Mouse (Mus musculus) midbrain, postnatal 0 days (tissue): ENCODE results near the gene Tarm1. TPM values are rescaled to one million over a fixed set of nuclear protein-coding genes. Genes with fewer than 3 reads are reported as not detected.

Source experiments
- ATAC-seq: fragments of 200-750 bp; cut with Nextera tagmentation; 2 replicates; pipeline ENCODE4 v1.8.0; 2017; ENCODE audit warnings: moderate number of reproducible peaks, mild to moderate bottlenecking, moderate TSS enrichment, moderate library complexity; ENCODE audit not compliant: low FRiP score
- DNase-seq: peaks from one replicate; pipeline ENCODE4 v3.0.0-alpha.2; 2015; ENCODE audit warnings: low spot score
- H3K27ac ChIP-seq: fragments of 300-500 bp; sonication (generic); 2 replicates; pipeline ENCODE4 v1.5.1; 2014; ENCODE audit warnings: low read depth, mild to moderate bottlenecking, low read length, mixed read lengths
- H3K27me3 ChIP-seq: fragments of 300-500 bp; sonication (generic); 2 replicates; pipeline ENCODE4 v1.6.1; 2014; ENCODE audit warnings: low read length, control low read depth, mixed read lengths; ENCODE audit not compliant: insufficient read depth
- H3K36me3 ChIP-seq: fragments of 300-500 bp; sonication (generic); 2 replicates; pipeline ENCODE4 v1.6.1; 2014; ENCODE audit warnings: low read length, control low read depth, mixed read lengths; ENCODE audit not compliant: insufficient read depth
- H3K4me1 ChIP-seq: fragments of 300-500 bp; sonication (generic); 2 replicates; pipeline ENCODE4 v1.6.1; 2014; ENCODE audit warnings: mild to moderate bottlenecking, control low read depth, antibody characterized with exemption, low read length, mixed read lengths; ENCODE audit not compliant: insufficient read depth
- H3K4me2 ChIP-seq: fragments of 300-500 bp; sonication (generic); 2 replicates; pipeline ENCODE4 v1.6.1; 2014; ENCODE audit warnings: low read depth, mild to moderate bottlenecking, low read length, mixed read lengths; ENCODE audit not compliant: poor library complexity, severe bottlenecking
- H3K4me3 ChIP-seq: fragments of 300-500 bp; sonication (generic); 2 replicates; pipeline ENCODE4 v1.5.1; 2014; ENCODE audit warnings: low read depth, mild to moderate bottlenecking, low read length, moderate library complexity
- H3K9ac ChIP-seq: fragments of 300-500 bp; sonication (generic); replicated peaks from 2 replicates; pipeline ENCODE4 v1.6.1; 2014; ENCODE audit warnings: mild to moderate bottlenecking, low read length, moderate library complexity, mixed read lengths; ENCODE audit not compliant: poor library complexity, severe bottlenecking
- H3K9me3 ChIP-seq: fragments of 300-500 bp; sonication (generic); 2 replicates; pipeline ENCODE4 v1.6.1; 2016; ENCODE audit warnings: low read length, control low read depth
- CTCF ChIP-seq: IDR thresholded peaks from 2 replicates; pipeline ENCODE4 v1.5.1; 2016; ENCODE audit warnings: antibody characterized with exemption, mild to moderate bottlenecking
- WGBS: fragments of 180-500 bp; shearing (Covaris S2); extraction: QIAGEN DNeasy Blood & Tissue Kit; methylation state at CpG from one replicate; pipeline ENCODE4 v1.1.7; 2014; 5-methylcytosine and 5-hydroxymethylcytosine counted together
- polyA plus RNA-seq: library from polyadenylated mRNA; unstranded; fragments of >200 nt; fragmentation: Nextera tagmentation; extraction: Ambion mirVana; gene quantifications from 2 replicates; pipeline ENCODE4 v1.2.1, GENCODE M21; 2015
- total RNA-seq: library from RNA; depleted of rRNA; stranded (reverse); fragments of >200 nt; gene quantifications from 2 replicates; pipeline ENCODE4 v1.2.3, GENCODE M21; 2014; rRNA removed

Gene Tarm1
- not detected in 2 replicates for total RNA-seq
- not detected in 2 replicates for polyA plus RNA-seq

DNA sequence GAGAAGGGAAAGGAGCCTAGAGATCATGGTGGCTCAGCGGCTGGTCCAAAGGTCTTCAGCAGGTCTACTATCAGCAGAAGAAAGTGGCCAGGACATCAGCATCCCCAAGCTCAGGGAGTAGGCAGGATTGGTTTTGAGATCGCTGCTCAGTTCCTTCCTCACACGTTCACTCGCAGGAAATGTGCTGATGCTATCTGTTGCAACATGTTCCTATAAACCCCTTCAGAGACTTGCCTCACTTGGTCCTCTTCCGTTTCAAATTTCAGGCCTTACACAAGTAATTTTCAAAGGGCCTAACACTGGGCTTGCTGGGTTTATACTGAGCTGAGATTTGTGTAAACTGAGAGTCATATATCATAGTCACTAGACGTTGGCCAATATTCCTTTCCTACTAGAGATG, at the start of gene Tarm1:
Gene Tarm1 (minus strand): TSS at position 186 of the 400 bp plus-strand sequence.
- Histone ChIP-seq H3K27ac (no peak within 1 kb of the TSS), H3K4me1 (no peaks in the 10 kb centered on the region), H3K27me3 (no peaks in the 10 kb centered on the region), H3K9me3 (no peaks in the 10 kb centered on the region), H3K36me3 (no peaks in the 10 kb centered on the region), H3K4me3 (no peak within 1 kb of the TSS), H3K4me2 (no peak within 1 kb of the TSS), H3K9ac (no peak within 1 kb of the TSS)
- ATAC-seq, result no peak
- TF ChIP-seq CTCF, result no peak
- 92% methylated on average over 6 of the region's 6 CpGs for WGBS
- DNase-seq, result no peak

DNA sequence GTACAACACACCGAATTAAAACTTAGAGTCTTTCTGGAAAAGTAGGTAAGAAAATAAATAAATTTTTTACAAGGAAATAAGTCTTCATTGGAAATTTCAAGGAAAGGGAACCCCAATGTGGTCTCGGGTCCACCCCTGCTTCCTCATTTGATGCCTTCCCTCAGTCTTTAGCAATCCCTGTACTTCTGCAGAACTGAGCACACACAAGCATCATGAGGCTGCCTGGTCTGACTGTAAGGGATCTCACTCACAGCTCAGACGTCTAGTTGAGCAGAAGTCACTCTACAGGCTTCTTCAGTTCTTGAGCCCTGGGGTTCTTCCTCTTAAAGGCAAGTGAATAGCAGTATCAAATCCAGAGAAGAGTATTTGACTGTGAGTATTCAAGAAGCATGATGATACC, 3.5 kb upstream of the Tarm1 start:
- no peaks in the 10 kb centered on the region for H3K36me3 ChIP-seq
- no peaks in the 10 kb centered on the region for H3K27me3 ChIP-seq
- 68% methylated on average over 3 of the region's 3 CpGs for WGBS
- H3K27ac ChIP-seq, result no peak overlapping the region
- ATAC-seq (no peak), DNase-seq (no peak)
- no peak overlapping the region for H3K4me3 ChIP-seq
- no peaks in the 10 kb centered on the region for H3K4me1 ChIP-seq
- no peak overlapping the region for H3K4me2 ChIP-seq
- no peak for TF ChIP-seq CTCF
- no peak overlapping the region for H3K9ac ChIP-seq
- no peaks in the 10 kb centered on the region for H3K9me3 ChIP-seq

DNA sequence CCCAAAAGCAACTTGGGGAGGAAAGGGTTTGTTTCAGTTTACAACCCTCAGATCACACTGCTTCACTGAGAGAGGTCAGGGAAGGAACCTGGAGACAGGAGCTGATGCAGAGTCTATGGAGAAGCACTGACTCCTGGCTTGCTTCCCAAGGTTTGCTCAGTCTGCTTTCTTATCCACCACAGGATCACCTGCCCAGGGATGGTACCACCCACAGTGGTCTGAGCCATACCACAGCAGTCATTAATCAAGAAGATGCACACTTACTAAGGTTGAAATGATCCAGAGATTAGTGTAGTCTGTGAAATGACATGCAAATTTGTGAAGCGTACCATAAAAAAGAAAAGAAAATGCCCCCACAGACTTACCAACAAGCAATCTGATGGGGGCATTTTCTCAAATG, 2.0 kb downstream of the Tarm1 start:
- no peaks in the 10 kb centered on the region for H3K4me1 ChIP-seq
- no peaks in the 10 kb centered on the region for H3K36me3 ChIP-seq
- no peak overlapping the region for H3K4me2 ChIP-seq
- H3K4me3 ChIP-seq, result no peak overlapping the region
- 96% methylated on average over 1 of the region's 1 CpGs for WGBS
- H3K9ac ChIP-seq, result no peak overlapping the region
- ATAC-seq, result no peak
- H3K9me3 ChIP-seq, result no peaks in the 10 kb centered on the region
- H3K27me3 ChIP-seq, result no peaks in the 10 kb centered on the region
- TF ChIP-seq CTCF, result no peak
- DNase-seq, result no peak
- H3K27ac ChIP-seq, result no peak overlapping the region

DNA sequence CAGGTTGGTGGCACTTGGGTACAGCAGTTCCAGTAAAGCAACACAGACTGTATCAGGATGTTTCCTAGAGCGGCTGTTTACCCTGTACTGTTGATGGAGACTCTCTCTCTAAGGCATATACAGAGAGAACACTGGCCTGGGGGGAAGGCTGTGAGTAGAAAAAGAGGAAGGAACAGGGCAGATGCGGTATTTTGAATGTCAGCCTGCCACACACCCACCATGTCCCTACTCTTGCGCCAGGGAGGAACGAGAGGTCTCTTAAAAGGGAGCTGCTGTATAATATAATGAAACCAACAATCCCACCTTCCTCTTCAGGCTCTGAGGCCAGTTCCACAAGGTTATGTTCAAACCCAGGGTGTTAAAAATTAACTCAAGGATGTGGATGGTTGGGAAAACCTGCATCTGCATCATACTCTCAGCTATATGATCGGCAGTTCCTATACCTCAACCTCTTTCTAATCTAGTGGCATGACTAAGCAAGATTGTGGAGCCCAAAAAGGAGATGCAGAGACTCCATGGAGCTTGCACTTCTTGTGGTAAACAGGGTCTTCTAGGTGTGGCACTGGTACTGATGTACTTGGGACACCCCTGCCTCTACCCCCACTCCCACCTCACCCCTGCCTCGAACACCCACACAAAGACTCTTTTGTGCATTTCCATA, 20.3 kb downstream of the Tarm1 start:
- Histone ChIP-seq H3K27me3 (no peaks in the 10 kb centered on the region), H3K4me1 (no peaks in the 10 kb centered on the region), H3K4me3 (no peak overlapping the region), H3K4me2 (no peak overlapping the region), H3K27ac (no peak overlapping the region), H3K36me3 (no peaks in the 10 kb centered on the region), H3K9ac (no peak overlapping the region), H3K9me3 (no peaks in the 10 kb centered on the region)
- no peak for DNase-seq
- ATAC-seq, result no peak
- TF ChIP-seq CTCF, result no peak
- 85% methylated on average over 6 of the region's 6 CpGs for WGBS

DNA sequence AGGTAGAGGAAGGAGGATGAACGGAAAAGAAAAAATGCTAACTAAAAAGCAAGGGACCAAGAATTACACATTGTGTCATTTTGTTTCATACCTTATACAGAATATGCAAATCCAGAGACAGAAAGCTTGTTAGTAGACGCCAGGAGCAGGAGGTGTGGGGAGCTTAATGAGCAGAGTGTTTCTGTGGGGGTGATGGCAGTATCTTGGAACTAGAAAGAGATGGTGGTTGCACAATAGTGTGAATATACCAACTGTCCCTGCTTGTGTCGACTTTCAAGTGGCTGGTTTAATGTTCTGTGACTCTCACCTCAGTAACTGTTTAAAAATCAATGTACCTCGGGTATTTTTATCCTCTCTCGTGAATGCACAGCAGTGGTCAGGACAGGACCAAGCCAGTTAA, 25.7 kb downstream of the Tarm1 start:
- 77% methylated on average over 5 of the region's 5 CpGs for WGBS
- DNase-seq, result no peak
- TF ChIP-seq CTCF, result no peak
- no peaks in the 10 kb centered on the region for H3K9me3 ChIP-seq
- H3K4me1 ChIP-seq, result no peaks in the 10 kb centered on the region
- H3K4me2 ChIP-seq, result no peak overlapping the region
- H3K27ac ChIP-seq, result no peak overlapping the region
- H3K4me3 ChIP-seq, result no peak overlapping the region
- H3K27me3 ChIP-seq, result no peaks in the 10 kb centered on the region
- no peak for ATAC-seq
- no peak overlapping the region for H3K9ac ChIP-seq
- H3K36me3 ChIP-seq, result no peaks in the 10 kb centered on the region

DNA sequence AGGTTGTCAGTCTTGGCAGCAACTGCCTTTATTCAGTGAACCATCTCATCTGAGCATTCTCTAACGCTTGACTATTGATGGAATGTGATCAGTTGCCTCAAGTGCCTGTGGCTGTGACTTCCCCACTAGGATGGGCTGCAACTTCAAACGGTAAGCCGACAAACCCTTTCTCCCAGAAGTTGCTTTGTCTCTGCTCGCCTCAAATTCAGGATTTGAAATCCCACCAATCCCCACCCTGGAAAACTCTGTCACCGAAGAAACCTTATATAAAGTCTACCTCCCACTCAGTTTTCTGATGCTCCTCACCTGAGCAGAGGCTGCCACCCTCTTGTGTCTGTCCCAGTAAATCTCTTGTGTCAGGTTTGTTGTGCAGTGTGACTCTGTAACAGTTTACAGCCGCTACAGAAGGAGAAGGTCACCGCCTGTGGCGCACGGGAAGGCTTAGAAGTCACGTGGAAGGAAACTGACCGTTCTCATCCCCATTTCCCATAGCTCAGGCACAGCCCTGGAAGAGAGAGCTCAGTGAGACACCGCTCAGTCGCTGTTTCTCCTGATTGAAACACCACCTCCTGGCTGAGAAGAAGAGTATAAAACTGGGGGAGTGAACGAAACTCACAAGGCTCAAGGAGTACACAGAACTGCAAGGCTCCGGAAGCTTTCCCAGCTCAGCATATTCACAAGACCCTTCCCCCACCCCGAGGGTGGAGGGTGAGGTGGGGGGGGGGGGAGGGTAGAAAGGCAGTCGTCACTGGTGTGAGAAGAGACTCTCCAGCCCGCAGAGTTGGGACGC, 27.9 kb downstream of the Tarm1 start:
- H3K36me3 ChIP-seq, result no peaks in the 10 kb centered on the region
- no peak overlapping the region for H3K9ac ChIP-seq
- ATAC-seq (0 out of 2 replicates have a peak, but pooled peaks have one; percentile 38), DNase-seq (no peak)
- no peaks in the 10 kb centered on the region for H3K4me1 ChIP-seq
- peak; percentile 27 for TF ChIP-seq CTCF
- no peak overlapping the region for H3K27ac ChIP-seq
- peak overlapping the region; percentile 32 for H3K4me2 ChIP-seq
- no peaks in the 10 kb centered on the region for H3K9me3 ChIP-seq
- no peak overlapping the region for H3K4me3 ChIP-seq
- H3K27me3 ChIP-seq, result no peaks in the 10 kb centered on the region
- WGBS, result 9% methylated on average over 17 of the region's 19 CpGs
